Mouse (Mus musculus): Measurements from ENCODE around the gene Tinagl1.

DNA sequence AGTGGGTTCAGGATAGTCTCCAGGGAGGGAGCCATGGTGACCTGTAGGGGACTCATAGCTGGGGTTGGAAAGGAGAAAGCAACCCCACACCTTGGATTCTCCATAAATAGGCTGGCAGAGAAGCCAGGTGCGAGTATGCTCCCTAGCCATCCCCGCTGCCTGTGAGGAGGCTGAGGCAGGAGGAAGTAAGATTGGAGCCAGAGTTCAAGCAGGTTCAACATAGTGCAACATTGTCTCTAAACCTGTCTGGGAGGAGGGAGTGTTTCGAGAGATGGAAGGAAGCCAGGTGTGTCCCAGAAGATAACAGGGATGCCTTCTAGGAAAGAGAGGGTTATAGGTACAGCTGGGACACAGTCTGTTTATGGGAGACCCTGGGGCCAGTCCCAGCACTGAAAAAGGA lies 5.0 kb upstream of the Tinagl1 start:
- TF ChIP-seq POLR2A (IDR thresholded peaks at IDR 0.05; ENCODE audit: borderline replicate concordance, low read depth, low read length) (no peak), CTCF (IDR thresholded peaks at IDR 0.05; ENCODE audit: low read depth, low read length) (no peak)
